Mouse (Mus musculus): ENCODE data around the gene Clstn3. TPM values are rescaled to one million over a fixed set of nuclear protein-coding genes. Genes with fewer than 3 reads are reported as not detected.
"Not testable (repeated sequence)": the region's sequence is repeated elsewhere in the genome, so short reads cannot be mapped to it uniquely, and the experiment has no call there.

The Clstn3 gene
- polyA plus RNA-seq, 1 experiment = 280 TPM

DNA sequence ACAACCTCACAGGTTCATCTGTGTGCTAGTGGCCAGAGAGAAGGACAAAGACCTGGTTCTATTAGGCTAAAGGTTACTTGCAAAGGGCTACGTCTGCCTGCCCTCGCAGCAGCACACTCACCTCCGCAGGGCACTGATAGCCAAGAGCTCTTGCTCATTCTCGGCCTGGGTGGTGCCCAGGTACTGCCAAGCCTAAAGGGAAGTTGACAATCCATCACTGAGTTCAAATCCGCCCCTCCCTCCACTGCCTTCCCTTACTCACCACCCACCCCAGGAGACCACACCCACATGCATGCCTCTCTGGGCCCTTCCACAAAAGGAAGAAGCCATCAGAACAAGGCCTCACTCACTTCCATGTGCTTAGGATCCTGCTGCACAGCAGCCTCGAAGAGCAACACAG is 64.9 kb downstream of the Clstn3 start:
- TF ChIP-seq CTCF (IDR thresholded peaks at IDR 0.05; ENCODE audit: extremely low read depth, insufficient read depth, low read length) (no peak), POLR2A (IDR thresholded peaks at IDR 0.05; ENCODE audit: extremely low read depth, insufficient read depth, low read length) (no peak)
- Histone ChIP-seq H3K27ac (ENCODE audit: insufficient read depth, low read length) (no peak overlapping the region), H3K4me3 (ENCODE audit: insufficient read depth, low read length) (no peak overlapping the region), H3K4me1 (ENCODE audit: control insufficient read depth, insufficient read depth, low read length) (no peaks in the 10 kb centered on the region)

DNA sequence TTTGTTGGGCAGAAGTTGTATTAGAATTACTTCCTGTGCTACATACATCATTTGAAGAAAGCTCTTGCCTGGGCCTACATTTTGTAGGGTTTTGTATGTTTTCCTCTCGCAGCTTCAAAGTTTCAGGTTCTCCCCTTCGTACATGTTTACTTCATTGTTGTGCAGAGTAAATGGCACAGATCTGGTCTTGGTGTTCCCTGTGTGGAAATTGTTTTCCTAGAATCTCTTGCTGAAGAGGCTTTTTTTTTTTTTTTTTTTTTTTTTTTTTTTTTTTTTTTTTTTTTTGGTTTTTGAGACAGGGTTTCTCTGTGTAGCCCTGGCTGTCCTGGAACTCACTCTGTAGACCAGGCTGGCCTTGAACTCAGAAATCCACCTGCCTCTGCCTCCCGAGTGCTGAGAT is 69.6 kb downstream of the Clstn3 start:
- not testable (repeated sequence) for H3K4me1 ChIP-seq (ENCODE audit: control insufficient read depth, insufficient read depth, low read length); H3K4me3 ChIP-seq (ENCODE audit: insufficient read depth, low read length); H3K27ac ChIP-seq (ENCODE audit: insufficient read depth, low read length)

Other genes starting within 250 kb of the Clstn3 start
- gene Vmn2r27, start 232.9 kb downstream of the Clstn3 start, polyA plus RNA-seq (2012; rRNA removed) = 0.04 TPM in 1 of 2 replicates, not detected in the other
- gene Cd163, start 160.1 kb downstream of the Clstn3 start, polyA plus RNA-seq (2012; rRNA removed) = 0.35 and 0.44 TPM in 2 replicates
- gene Pex5, start 49.7 kb downstream of the Clstn3 start, polyA plus RNA-seq (2012; rRNA removed) = 53.7 and 60.7 TPM in 2 replicates
- 0.19 and 0.38 TPM in 2 replicates for gene C1rl, start 28.3 kb upstream of the Clstn3 start, polyA plus RNA-seq (2012; rRNA removed)
- gene C1ra, start 47.6 kb upstream of the Clstn3 start, polyA plus RNA-seq (2012; rRNA removed) = 2.1 TPM in 2 replicates
- 4.0 and 4.4 TPM in 2 replicates for gene C1s1, start 77.6 kb upstream of the Clstn3 start, polyA plus RNA-seq (2012; rRNA removed)
- not detected in 2 replicates for gene C1rb, start 105.5 kb upstream of the Clstn3 start, polyA plus RNA-seq (2012; rRNA removed)
- 0.29 and 0.34 TPM in 2 replicates for gene C1s2, start 171.3 kb upstream of the Clstn3 start, polyA plus RNA-seq (2012; rRNA removed)
- gene Lpcat3, start 198.2 kb upstream of the Clstn3 start, polyA plus RNA-seq (2012; rRNA removed) = 45.3 and 47.6 TPM in 2 replicates
- 57.3 and 58.3 TPM in 2 replicates for gene Emg1, start 247.4 kb upstream of the Clstn3 start, polyA plus RNA-seq (2012; rRNA removed)
- gene Phb2, start 247.5 kb upstream of the Clstn3 start, polyA plus RNA-seq (2012; rRNA removed) = 104 and 105 TPM in 2 replicates

All from cortical plate, adult 2 months (tissue).